Comparison of ENCODE assay signal across 1 mouse cellular context in genomic region chr19:8788521-8788920, GRCm38 (mm10).
TF ChIP-seq lines count a peak whose summit lies in the region.

No protein-coding gene starts in this region.

TF ChIP-seq in CH12.LX, 34 proteins besides CTCF, POLR2A, EP300 and RAD21 (continued from another document):
- peak; percentile 56 for TF ChIP-seq ZNF384 (IDR thresholded peaks at IDR 0.05; ENCODE audit: low read depth, low read length)
